Mouse (Mus musculus) CH12.LX (cell line): ENCODE data around the gene Ces1h. TPM values are rescaled to one million over a fixed set of nuclear protein-coding genes. Genes with fewer than 3 reads are reported as not detected.
"Not testable (repeated sequence)": the region's sequence is repeated elsewhere in the genome, so short reads cannot be mapped to it uniquely, and the experiment has no call there.

ENCODE experiments used
- DNase-seq: peaks from one replicate; pipeline ENCODE4 v3.0.0-alpha.2; 2013; ENCODE audit errors: extremely low read depth
- H3K27ac ChIP-seq: 2 replicates; pipeline ENCODE4 v1.5.1; 2012; ENCODE audit warnings: low read depth, mild to moderate bottlenecking, control low read depth, moderate library complexity; ENCODE audit not compliant: insufficient read depth
- H3K27me3 ChIP-seq: replicated peaks from 2 replicates; pipeline ENCODE3; 2012; ENCODE audit warnings: inconsistent platforms
- H3K36me3 ChIP-seq, 2 experiments: replicated peaks in 1 of 2; 2 replicates each; pipeline versions ENCODE3 to v1.6.1; 2012; ENCODE audit warnings: inconsistent platforms in 1 of 2, low read length in 1 of 2, mild to moderate bottlenecking in 1 of 2, mixed read lengths in 1 of 2, moderate library complexity in 1 of 2; ENCODE audit not compliant: control insufficient read depth in 1 of 2, insufficient read depth in 1 of 2
- H3K4me1 ChIP-seq, 2 experiments: 2 replicates each; pipeline ENCODE4 v1.6.1; 2012; ENCODE audit warnings: inconsistent platforms in 1 of 2, moderate library complexity in 1 of 2; ENCODE audit not compliant: insufficient read depth in 2 of 2, control insufficient read depth in 1 of 2
- H3K4me2 ChIP-seq: 2 replicates; pipeline ENCODE4 v1.6.1; 2012; ENCODE audit warnings: low read depth, mild to moderate bottlenecking, control low read depth; ENCODE audit not compliant: poor library complexity, insufficient read depth, severe bottlenecking
- H3K4me3 ChIP-seq, 3 experiments: fragments of 150-350 bp in 1 of 3; sonication (generic) in 1 of 3; replicated peaks in 1 of 3; 2 replicates each; pipeline versions ENCODE3 to v1.5.1; 2011 to 2012; ENCODE audit warnings: low read depth in 2 of 3, low read length in 2 of 3, mild to moderate bottlenecking in 2 of 3, moderate library complexity in 2 of 3, control low read depth in 1 of 3, improper control_type of control experiment in 1 of 3, inconsistent platforms in 1 of 3, mixed read lengths in 1 of 3; ENCODE audit not compliant: poor library complexity in 1 of 3
- H3K79me2 ChIP-seq: replicated peaks from 2 replicates; pipeline ENCODE4 v1.6.1; 2012; ENCODE audit warnings: mild to moderate bottlenecking, moderate library complexity; ENCODE audit not compliant: control insufficient read depth, poor library complexity, insufficient read depth, severe bottlenecking; ENCODE audit errors: extremely low read depth
- H3K9ac ChIP-seq: 2 replicates; pipeline ENCODE4 v1.6.1; 2012; ENCODE audit warnings: low read depth, mild to moderate bottlenecking, control low read depth, moderate library complexity; ENCODE audit not compliant: insufficient read depth
- H3K9me3 ChIP-seq: replicated peaks from 2 replicates; pipeline ENCODE3; 2012; ENCODE audit warnings: low read length, inconsistent platforms, mixed read lengths
- BHLHE40 ChIP-seq: IDR thresholded peaks from 2 replicates; pipeline ENCODE4 v1.6.1; 2011; ENCODE audit warnings: mild to moderate bottlenecking, low read depth, low read length, improper control_type of control experiment
- CHD2 ChIP-seq: IDR thresholded peaks from 2 replicates; pipeline ENCODE4 v1.6.1; 2011; ENCODE audit warnings: low read length, improper control_type of control experiment
- CTCF ChIP-seq, 2 experiments: IDR thresholded peaks in 1 of 2; conservative IDR thresholded peaks in 1 of 2; 2 replicates each; pipeline ENCODE4 v1.5.1; 2011 to 2012; ENCODE audit warnings: low read depth in 2 of 2, low read length in 2 of 2, improper control_type of control experiment in 1 of 2, inconsistent platforms in 1 of 2, mild to moderate bottlenecking in 1 of 2, moderate library complexity in 1 of 2
- E2F4 ChIP-seq: IDR thresholded peaks from 2 replicates; pipeline ENCODE4 v1.6.1; 2011; ENCODE audit warnings: low read depth, low read length, improper control_type of control experiment; ENCODE audit not compliant: insufficient replicate concordance
- EP300 ChIP-seq: IDR thresholded peaks from 2 replicates; pipeline ENCODE4 v1.6.1; 2011; ENCODE audit warnings: low read length, improper control_type of control experiment
- ETS1 ChIP-seq: conservative IDR thresholded peaks from 2 replicates; pipeline ENCODE4 v1.6.1; 2012; ENCODE audit warnings: low read depth, mild to moderate bottlenecking, inconsistent platforms, low read length, improper control_type of control experiment, moderate library complexity
- IRF4 ChIP-seq: IDR thresholded peaks from 2 replicates; pipeline ENCODE4 v1.6.1; 2014; ENCODE audit warnings: low read depth, mild to moderate bottlenecking, inconsistent platforms, low read length, improper control_type of control experiment
- JUN ChIP-seq: IDR thresholded peaks from 2 replicates; pipeline ENCODE4 v1.6.1; 2011; ENCODE audit warnings: low read depth, mild to moderate bottlenecking, low read length, improper control_type of control experiment, moderate library complexity; ENCODE audit not compliant: insufficient read depth
- MAFK ChIP-seq: IDR thresholded peaks from 2 replicates; pipeline ENCODE4 v1.6.1; 2011; ENCODE audit warnings: low read length, improper control_type of control experiment; ENCODE audit not compliant: insufficient replicate concordance
- MEF2A ChIP-seq: IDR thresholded peaks from 2 replicates; pipeline ENCODE4 v1.6.1; 2014; ENCODE audit warnings: low read depth, mild to moderate bottlenecking, inconsistent platforms, low read length, improper control_type of control experiment, borderline replicate concordance
- NELFE ChIP-seq: IDR thresholded peaks from 2 replicates; pipeline ENCODE4 v1.6.1; 2011; ENCODE audit warnings: low read depth, low read length, improper control_type of control experiment
- POLR2AphosphoS2 ChIP-seq: IDR thresholded peaks from 2 replicates; pipeline ENCODE4 v1.6.1; 2011; ENCODE audit warnings: low read depth, low read length, improper control_type of control experiment
- RAD21 ChIP-seq: IDR thresholded peaks from 2 replicates; pipeline ENCODE4 v1.6.1; 2011; ENCODE audit warnings: low read depth, mild to moderate bottlenecking, low read length, improper control_type of control experiment, moderate library complexity
- SIN3A ChIP-seq: IDR thresholded peaks from 2 replicates; pipeline ENCODE4 v1.6.1; 2012; ENCODE audit warnings: low read length, improper control_type of control experiment, inconsistent platforms
- SMC3 ChIP-seq: IDR thresholded peaks from 2 replicates; pipeline ENCODE4 v1.6.1; 2011; ENCODE audit warnings: low read depth, low read length, improper control_type of control experiment
- USF1 ChIP-seq: IDR thresholded peaks from 2 replicates; pipeline ENCODE4 v1.6.1; 2014; ENCODE audit warnings: low read depth, mild to moderate bottlenecking, inconsistent platforms, low read length, improper control_type of control experiment
- USF2 ChIP-seq: conservative IDR thresholded peaks from 2 replicates; pipeline ENCODE4 v1.6.1; 2011; ENCODE audit warnings: low read depth, low read length, improper control_type of control experiment
- ZKSCAN1 ChIP-seq: IDR thresholded peaks from 2 replicates; pipeline ENCODE4 v1.6.1; 2012; ENCODE audit warnings: low read depth, inconsistent platforms, low read length, improper control_type of control experiment, borderline replicate concordance
- ZMIZ1 ChIP-seq: IDR thresholded peaks from 2 replicates; pipeline ENCODE4 v1.6.1; 2012; ENCODE audit warnings: low read depth, mild to moderate bottlenecking, inconsistent platforms, low read length, improper control_type of control experiment
- dilution Hi-C: fragments of 300-500 bp; cut with MboI; formaldehyde crosslinking; loops from 2 replicates; pipeline ENCODE4 v1.14.3; 2020; ENCODE audit warnings: low sequenced_read_pairs; ENCODE audit not compliant: extremely low pct_unique_long_range_greater_than_20kb, extremely low pct_ligation_motif_present
- in situ Hi-C: fragments of 300-500 bp; cut with MboI; formaldehyde crosslinking; loops from 3 replicates; pipeline ENCODE4 v1.14.3; 2019; ENCODE audit warnings: low sequenced_read_pairs, low pct_ligation_motif_present, low pct_unique_long_range_greater_than_20kb, mixed read lengths
- polyA plus RNA-seq: library from polyadenylated mRNA; unstranded; fragments of >175 nt; gene quantifications from 2 replicates; pipeline ENCODE4 v1.2.1, GENCODE M21; 2012; ENCODE audit warnings: low read depth; ENCODE audit not compliant: insufficient read length
- total RNA-seq, 2 experiments: library from RNA; depleted of rRNA; stranded (reverse); fragments of 300-350 nt in 1 of 2; fragments of >200 nt in 1 of 2; gene quantifications; 2 replicates each; pipeline ENCODE4 v1.2.3; 2012 to 2014

The Ces1h gene
- total and polyA plus RNA-seq, 3 experiments, result not detected

- H3K4me1 ChIP-seq, result no peaks in the 10 kb centered on the region
- H3K79me2 ChIP-seq, result no peaks in the 10 kb centered on the region
- no peak for TF ChIP-seq MAFK
- TF ChIP-seq RAD21, result peak; percentile 43
- no peak for TF ChIP-seq NELFE
- peak in 1 of 2 experiments; percentile 49; a peak in 2 of 4 replicates for TF ChIP-seq CTCF (conservative IDR thresholded peaks at IDR 0.05 in 1 of 2, IDR thresholded peaks at IDR 0.05 in 1 of 2; ENCODE audit: low read depth in 2 of 2, low read length in 2 of 2)
- no peaks in the 10 kb centered on the region for H3K9me3 ChIP-seq
- no peak for DNase-seq
- no peak overlapping the region for H3K9ac ChIP-seq
- no peak overlapping the region for H3K4me3 ChIP-seq
- no peaks in the 10 kb centered on the region for H3K36me3 ChIP-seq
- no peak overlapping the region for H3K27ac ChIP-seq
- H3K4me2 ChIP-seq, result no peak overlapping the region
- in situ Hi-C loops (no loop called here), dilution Hi-C loops (no loop called here)
- peaks cover 50% of the 10 kb centered on the region for H3K27me3 ChIP-seq
Measured at GRCm38 (mm10) chr8:93398044-93398443, 18.5 kb upstream of the Ces1h start.

- H3K9me3 ChIP-seq, H3K4me2 ChIP-seq, H3K4me1 ChIP-seq, H3K79me2 ChIP-seq, DNase-seq, H3K27ac ChIP-seq, dilution Hi-C loops, H3K36me3 ChIP-seq, H3K4me3 ChIP-seq, in situ Hi-C loops, H3K9ac ChIP-seq: not testable (repeated sequence)
- peaks cover 57% of the 10 kb centered on the region for H3K27me3 ChIP-seq
Measured at GRCm38 (mm10) chr8:93394079-93394619, 14.6 kb upstream of the Ces1h start.

- dilution Hi-C loops (no loop called here), in situ Hi-C loops (no loop called here)
- Histone ChIP-seq H3K9me3 (no peaks in the 10 kb centered on the region), H3K4me2 (no peak overlapping the region), H3K27me3 (peaks cover 62% of the 10 kb centered on the region), H3K36me3 (no peaks in the 10 kb centered on the region), H3K4me1 (no peaks in the 10 kb centered on the region), H3K27ac (no peak overlapping the region), H3K4me3 (no peak overlapping the region), H3K79me2 (no peaks in the 10 kb centered on the region), H3K9ac (no peak overlapping the region)
- DNase-seq, result no peak
- TF ChIP-seq SIN3A (no peak), BHLHE40 (no peak), USF2 (no peak), E2F4 (no peak), ZMIZ1 (no peak), JUN (no peak), SMC3 (no peak), IRF4 (no peak), USF1 (no peak), ZKSCAN1 (no peak), ETS1 (no peak), EP300 (no peak), MEF2A (no peak), NELFE (no peak), CHD2 (no peak), POLR2AphosphoS2 (no peak)
Measured at GRCm38 (mm10) chr8:93369481-93369880, 10.0 kb downstream of the Ces1h start.
